Mouse (Mus musculus) large intestine, adult 2 months (tissue): Measurements from ENCODE around the gene Inafm1. TPM values are rescaled to one million over a fixed set of nuclear protein-coding genes. Genes with fewer than 3 reads are reported as not detected.

Experiments
- DNase-seq: peaks from one replicate; pipeline ENCODE4 v3.0.0-alpha.2; 2012; ENCODE audit warnings: low read depth, low spot score
- WGBS: fragments of 180-500 bp; shearing (Covaris S2); methylation state at CpG from one replicate; pipeline ENCODE4 v1.1.7; 2018; 5-methylcytosine and 5-hydroxymethylcytosine counted together
- polyA plus RNA-seq: library from polyadenylated mRNA; depleted of rRNA; stranded (reverse); fragments of >200 nt; gene quantifications from 2 replicates; pipeline ENCODE4 v1.2.3, GENCODE M21; 2012

Gene Inafm1
- polyA plus RNA-seq, 1 experiment = 21.6 TPM

GRCm38 (mm10) chr7:16299419-16300035 is 26.1 kb upstream of the Inafm1 start:
- no peak for DNase-seq
- 3% methylated on average over 52 of the region's 52 CpGs for whole genome bisulfite sequencing

- DNase-seq = no peak
- WGBS = 79% methylated on average over 5 of the region's 5 CpGs
Measured at GRCm38 (mm10) chr7:16298927-16299326, 25.5 kb upstream of the Inafm1 start.

GRCm38 (mm10) chr7:16297616-16298015 is 24.2 kb upstream of the Inafm1 start:
- WGBS = 72% methylated on average over 2 of the region's 2 CpGs
- no peak for DNase-seq

GRCm38 (mm10) chr7:16296766-16297390 is 23.5 kb upstream of the Inafm1 start:
- no peak for DNase-seq
- 2% methylated on average over 22 of the region's 22 CpGs for WGBS

GRCm38 (mm10) chr7:16296146-16296545 is 22.7 kb upstream of the Inafm1 start:
- 29% methylated on average over 2 of the region's 2 CpGs for WGBS
- no peak for DNase-seq

GRCm38 (mm10) chr7:16295321-16295900 is 22.0 kb upstream of the Inafm1 start:
- DNase-seq = no peak
- WGBS = under 1% methylated on average over 41 of the region's 41 CpGs

- no peak for DNase-seq
- under 1% methylated on average over 23 of the region's 23 CpGs for WGBS
Measured at GRCm38 (mm10) chr7:16294837-16295236, 21.4 kb upstream of the Inafm1 start.

- WGBS = 22% methylated on average over 4 of the region's 4 CpGs
- DNase-seq = no peak
Measured at GRCm38 (mm10) chr7:16294346-16294745, 20.9 kb upstream of the Inafm1 start.

- DNase-seq = no peak
- WGBS = 75% methylated on average over 1 of the region's 1 CpGs
Measured at GRCm38 (mm10) chr7:16287791-16288190, 14.4 kb upstream of the Inafm1 start.

- DNase-seq = no peak
- 60% methylated on average over 2 of the region's 2 CpGs for WGBS
Measured at GRCm38 (mm10) chr7:16287016-16287415, 13.6 kb upstream of the Inafm1 start.

- no peak for DNase-seq
- 1% methylated on average over 69 of the region's 70 CpGs for WGBS
Measured at GRCm38 (mm10) chr7:16286026-16286961, 12.9 kb upstream of the Inafm1 start, which contains the start of gene Ccdc9. Ccdc9 (minus strand) TSS chr7:16286795.

GRCm38 (mm10) chr7:16285450-16286025 is 12.1 kb upstream of the Inafm1 start:
- no peak for DNase-seq
- WGBS = under 1% methylated on average over 14 of the region's 14 CpGs

- no peak for DNase-seq
- 17% methylated on average over 9 of the region's 9 CpGs for WGBS
Measured at GRCm38 (mm10) chr7:16284904-16285303, 11.5 kb upstream of the Inafm1 start.

- no peak for DNase-seq
- WGBS = 90% methylated on average over 8 of the region's 8 CpGs
Measured at GRCm38 (mm10) chr7:16284001-16284400, 10.6 kb upstream of the Inafm1 start.

GRCm38 (mm10) chr7:16282334-16282733 is 8.9 kb upstream of the Inafm1 start:
- 92% methylated on average over 13 of the region's 13 CpGs for WGBS
- no peak for DNase-seq

GRCm38 (mm10) chr7:16280721-16281120 is 7.3 kb upstream of the Inafm1 start:
- 89% methylated on average over 11 of the region's 11 CpGs for WGBS
- no peak for DNase-seq

- DNase-seq = no peak
- WGBS = 40% methylated on average over 10 of the region's 10 CpGs
Measured at GRCm38 (mm10) chr7:16274922-16275890, 1.8 kb upstream of the Inafm1 start.

GRCm38 (mm10) chr7:16273766-16274140 is 336 bp upstream of the Inafm1 start:
- DNase-seq = peak; percentile 80
- WGBS = under 1% methylated on average over 18 of the region's 18 CpGs

- under 1% methylated on average over 46 of the region's 46 CpGs for WGBS
- no peak for DNase-seq
Measured at GRCm38 (mm10) chr7:16272681-16273080, 736 bp downstream of the Inafm1 start.
